Mouse (Mus musculus) spleen, postnatal 14 days (tissue): ENCODE results near the gene Nars2.

Source experiments
- DNase-seq, 2 experiments: peaks; one replicate each; pipeline ENCODE4 v3.0.0; 2021 to 2022; ENCODE audit warnings: low spot score in 2 of 2

Nars2 gene

GRCm38 (mm10) chr7:97072061-97072460 is 120.8 kb downstream of the Nars2 start:
- no peak for DNase-seq

- no peak for DNase-seq
Observed at GRCm38 (mm10) chr7:97074974-97075373, 123.7 kb downstream of the Nars2 start.

- DNase-seq, result no peak
Observed at GRCm38 (mm10) chr7:97076977-97077376, 125.7 kb downstream of the Nars2 start.

GRCm38 (mm10) chr7:97078685-97079084 is 127.4 kb downstream of the Nars2 start:
- DNase-seq, result no peak

GRCm38 (mm10) chr7:97079145-97079544 is 127.8 kb downstream of the Nars2 start:
- DNase-seq, result no peak

GRCm38 (mm10) chr7:97079651-97080365 is 128.5 kb downstream of the Nars2 start:
- DNase-seq, result no peak

GRCm38 (mm10) chr7:97080621-97081241 is 129.4 kb downstream of the Nars2 start:
- DNase-seq, result no peak

GRCm38 (mm10) chr7:97081242-97081958 is 130.1 kb downstream of the Nars2 start, which contains the start of gene Gab2:
Gene Gab2 (plus strand): TSS chr7:97081586.
- DNase-seq, result peak; percentile 25 to 47

- no peak for DNase-seq
Observed at GRCm38 (mm10) chr7:97081959-97082218, 130.6 kb downstream of the Nars2 start.

- DNase-seq, result peak in 1 of 2 experiments; percentile 3
Observed at GRCm38 (mm10) chr7:97082219-97083101, 131.2 kb downstream of the Nars2 start.

- DNase-seq, result no peak
Observed at GRCm38 (mm10) chr7:97083579-97083978, 132.3 kb downstream of the Nars2 start.

GRCm38 (mm10) chr7:97084181-97084580 is 132.9 kb downstream of the Nars2 start:
- DNase-seq, result no peak

- no peak for DNase-seq
Observed at GRCm38 (mm10) chr7:97085291-97085690, 134.0 kb downstream of the Nars2 start.

- no peak for DNase-seq
Observed at GRCm38 (mm10) chr7:97094241-97094640, 142.9 kb downstream of the Nars2 start.

GRCm38 (mm10) chr7:97108119-97108518 is 156.8 kb downstream of the Nars2 start:
- DNase-seq, result no peak
